Mouse (Mus musculus) CH12F3 (cell line): Measurements from ENCODE around the gene Olfr90.

Source experiments
- in situ Hi-C: fragments of 300-500 bp; cut with MboI; formaldehyde crosslinking; loops from 2 replicates; pipeline ENCODE4 v1.14.3; 2020; ENCODE audit warnings: low sequenced_read_pairs

The Olfr90 gene

DNA sequence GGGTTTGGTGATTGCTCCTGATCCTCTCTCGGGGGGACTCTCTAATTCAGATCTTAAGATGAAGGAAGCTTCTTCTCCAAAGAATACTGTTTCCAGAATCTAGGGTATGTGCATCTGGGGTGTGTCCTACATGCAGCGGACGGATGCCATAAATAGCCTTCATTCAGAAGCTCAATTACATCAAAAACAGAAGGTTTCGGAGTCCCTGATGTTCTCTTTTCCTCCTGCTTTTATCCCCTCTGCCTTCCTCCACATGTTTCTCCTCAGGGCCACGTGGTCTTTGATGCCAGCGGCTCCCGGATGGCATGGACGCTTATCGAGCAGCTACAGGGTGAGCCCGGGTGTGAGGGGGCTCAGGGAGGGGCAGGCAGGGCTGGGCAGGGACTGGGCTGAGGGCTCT is 25.2 kb downstream of the Olfr90 start:
- in situ Hi-C loops = no loop called here

DNA sequence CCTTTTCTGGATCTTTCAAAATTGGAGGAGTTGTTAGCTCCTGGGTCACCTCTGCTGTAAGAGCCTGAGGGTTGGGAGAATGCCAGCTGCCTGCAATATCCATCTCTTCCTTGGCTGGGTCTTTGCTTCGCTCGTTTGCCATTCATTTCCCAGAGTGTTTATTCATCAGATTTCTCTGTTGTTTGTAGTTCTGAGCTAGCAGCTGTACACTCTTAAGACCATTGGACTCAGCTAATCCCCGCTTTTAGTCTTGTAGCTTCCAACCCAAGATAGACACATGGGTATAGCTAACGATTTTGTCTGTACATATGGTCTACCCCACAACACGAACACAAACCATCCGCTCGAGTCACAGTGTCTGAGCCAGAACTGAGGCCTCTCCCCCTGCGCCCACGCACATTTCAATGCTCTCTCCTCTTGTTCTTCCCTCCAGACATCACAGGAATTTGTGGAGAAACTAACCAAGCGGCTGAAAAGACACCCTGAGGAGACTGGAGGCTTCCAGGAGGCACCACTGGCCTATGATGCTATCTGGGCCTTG is 26.1 kb downstream of the Olfr90 start:
- in situ Hi-C loops = no loop called here

DNA sequence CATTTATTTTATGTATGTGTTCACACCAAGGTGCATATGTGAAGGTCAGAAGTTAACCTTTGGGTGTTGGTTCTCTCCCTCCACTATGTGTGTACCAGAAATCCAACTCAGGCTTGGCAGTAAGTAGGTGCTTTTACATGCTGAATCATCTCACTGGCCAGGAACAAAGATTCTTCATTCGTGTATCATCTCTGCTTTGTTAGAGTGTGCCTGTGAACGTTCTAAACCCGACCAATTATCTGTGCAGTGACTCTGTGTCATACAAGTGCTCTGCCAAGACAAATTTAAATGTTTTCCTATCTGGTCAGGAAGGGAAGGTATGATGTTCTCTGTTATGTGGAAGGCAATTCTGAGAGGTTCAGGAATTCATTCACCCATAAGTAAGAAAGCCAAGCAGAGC is 26.9 kb downstream of the Olfr90 start:
- in situ Hi-C loops = no loop called here

DNA sequence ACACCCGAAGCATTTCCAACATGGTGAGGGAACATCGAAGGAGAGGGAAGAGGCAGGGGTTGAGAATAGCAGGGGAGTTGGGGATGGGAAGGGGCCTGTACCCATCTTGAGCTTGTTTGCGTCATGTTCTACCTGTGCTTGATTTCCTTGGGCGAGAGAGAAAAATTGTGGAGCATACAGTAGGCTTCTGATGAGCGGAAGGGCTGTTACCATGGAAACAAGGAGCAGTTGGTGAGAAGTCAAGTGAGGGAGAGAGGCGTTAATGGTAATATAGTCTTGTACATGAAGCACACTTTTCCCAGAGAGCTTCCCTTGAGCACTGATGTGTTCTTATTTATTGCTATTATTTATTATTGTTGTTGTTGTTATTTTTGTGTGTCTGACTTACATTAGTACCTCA is 31.3 kb downstream of the Olfr90 start:
- in situ Hi-C loops = no loop called here

DNA sequence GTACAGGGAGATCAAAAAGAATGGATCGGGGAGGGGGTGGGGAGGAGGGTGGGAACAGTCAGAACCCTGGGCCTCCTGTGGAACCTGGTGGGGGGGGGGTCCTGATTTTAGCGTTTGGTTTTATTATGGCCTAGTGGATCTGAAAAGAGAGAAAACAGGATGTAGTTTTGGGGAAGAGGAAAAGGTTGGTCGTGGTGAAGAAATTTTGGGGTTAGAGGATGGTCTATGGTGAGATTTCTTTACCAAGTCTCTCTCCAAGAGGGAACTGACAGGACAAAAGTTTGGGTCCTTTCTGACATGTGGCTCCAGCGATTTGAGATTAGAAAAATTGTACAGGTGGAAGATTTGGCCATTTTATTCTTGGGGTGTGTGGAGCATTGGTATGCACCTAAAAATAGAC is 36.6 kb downstream of the Olfr90 start:
- in situ Hi-C loops = no loop called here

DNA sequence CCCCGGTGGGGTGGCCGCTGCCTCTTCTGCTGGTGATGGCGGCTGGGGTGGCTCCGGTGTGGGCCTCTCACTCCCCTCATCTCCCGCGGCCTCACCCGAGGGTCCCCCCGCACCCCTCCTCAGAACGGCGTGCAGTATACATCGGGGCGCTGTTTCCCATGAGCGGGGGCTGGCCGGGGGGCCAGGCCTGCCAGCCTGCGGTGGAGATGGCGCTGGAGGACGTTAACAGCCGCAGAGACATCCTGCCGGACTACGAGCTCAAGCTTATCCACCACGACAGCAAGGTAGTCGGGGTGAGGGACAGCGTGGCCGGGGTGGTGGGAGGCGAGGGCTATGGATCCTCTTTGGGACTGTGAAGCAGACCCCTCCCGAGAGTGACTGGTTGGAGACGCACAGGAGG is 37.4 kb downstream of the Olfr90 start:
- in situ Hi-C loops = no loop called here

DNA sequence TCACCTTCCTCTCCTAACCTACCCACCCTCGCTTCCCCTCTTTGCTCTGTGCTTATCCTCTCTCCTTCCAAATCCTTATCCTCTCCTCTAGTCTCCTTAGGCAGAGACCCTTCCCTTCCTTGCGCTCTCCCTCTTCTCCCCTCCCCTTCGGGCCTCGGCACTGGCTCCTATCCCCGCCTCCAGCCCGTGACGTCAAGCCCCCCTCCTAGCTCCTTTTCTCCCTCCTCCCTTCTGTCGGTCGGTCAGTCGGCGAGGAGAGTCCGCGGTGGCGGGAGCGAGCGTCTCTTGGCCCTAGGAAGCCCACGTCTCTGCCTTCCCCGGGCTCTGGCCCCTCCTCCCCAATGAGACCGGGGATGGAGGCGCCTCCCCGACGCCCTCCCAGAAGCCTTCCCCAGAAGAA is 37.9 kb downstream of the Olfr90 start:
- in situ Hi-C loops = no loop called here

DNA sequence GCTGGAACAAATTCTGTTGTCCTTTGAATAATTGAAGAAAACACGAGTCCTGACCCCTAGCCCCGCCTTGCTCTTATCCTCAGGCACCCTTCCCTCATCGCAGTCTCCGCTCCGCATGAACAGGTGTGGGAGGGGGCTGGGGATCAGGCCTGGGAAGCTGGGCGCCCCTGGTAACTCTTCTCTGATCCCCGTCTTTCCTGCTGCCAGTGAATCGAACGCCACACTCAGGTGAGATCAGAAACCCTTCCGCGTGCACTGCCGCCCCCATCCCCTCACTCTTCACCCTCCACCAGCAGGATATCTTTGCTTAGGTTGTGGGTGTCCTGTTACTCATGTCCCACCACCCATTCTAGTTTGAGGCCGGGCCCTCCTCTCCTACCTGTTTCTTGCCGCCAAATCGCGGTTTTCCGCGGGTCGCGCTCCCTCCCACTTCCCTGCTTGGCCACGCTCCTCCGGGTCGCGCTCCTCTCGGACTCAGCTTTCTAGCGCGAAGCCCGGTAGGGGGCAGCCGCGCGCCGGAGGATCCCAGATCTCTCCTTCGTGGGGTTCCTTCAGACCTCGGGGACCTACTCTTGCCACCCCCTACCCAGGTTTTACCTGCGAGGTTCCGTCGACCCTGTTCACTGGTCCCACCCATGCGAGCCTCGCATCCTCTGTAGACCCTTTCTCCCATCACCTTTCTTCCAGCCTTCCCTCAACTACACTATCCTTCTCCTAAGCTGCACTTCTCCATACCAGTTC is 38.6 kb downstream of the Olfr90 start:
- in situ Hi-C loops = no loop called here

DNA sequence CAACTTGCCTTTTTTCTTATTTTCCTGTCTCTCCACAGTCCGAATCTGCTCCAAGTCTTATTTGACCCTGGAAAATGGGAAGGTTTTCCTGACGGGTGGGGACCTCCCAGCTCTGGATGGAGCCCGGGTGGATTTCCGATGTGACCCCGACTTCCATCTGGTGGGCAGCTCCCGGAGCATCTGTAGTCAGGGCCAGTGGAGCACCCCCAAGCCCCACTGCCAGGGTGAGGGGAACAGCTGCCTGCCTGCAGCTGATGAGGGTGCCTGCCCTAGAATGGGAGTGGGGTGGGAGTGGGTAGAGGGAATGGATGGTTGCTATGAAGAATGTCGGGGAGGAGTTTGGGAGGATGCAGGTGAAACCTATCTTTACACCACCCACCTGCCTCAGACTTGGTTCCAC is 39.9 kb downstream of the Olfr90 start:
- in situ Hi-C loops = no loop called here

DNA sequence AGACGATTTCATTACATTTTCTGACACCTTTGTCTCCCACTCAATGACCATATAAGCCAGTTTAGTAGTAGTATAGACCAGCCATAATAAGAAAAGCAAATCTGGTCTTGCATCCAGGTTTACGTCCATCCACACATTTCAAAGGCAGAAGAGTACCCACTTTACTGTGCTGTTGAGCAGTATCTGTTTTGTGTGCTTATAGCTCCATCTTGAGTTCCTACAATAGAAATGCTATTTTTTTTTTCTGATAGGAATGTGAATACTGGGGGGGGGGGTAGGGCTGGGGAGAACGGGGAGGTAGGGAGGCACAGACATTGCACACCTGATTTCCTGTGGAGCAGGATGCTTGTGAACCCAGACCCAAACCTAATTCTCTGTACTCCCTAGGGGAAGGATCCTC is 40.3 kb downstream of the Olfr90 start:
- in situ Hi-C loops = no loop called here

DNA sequence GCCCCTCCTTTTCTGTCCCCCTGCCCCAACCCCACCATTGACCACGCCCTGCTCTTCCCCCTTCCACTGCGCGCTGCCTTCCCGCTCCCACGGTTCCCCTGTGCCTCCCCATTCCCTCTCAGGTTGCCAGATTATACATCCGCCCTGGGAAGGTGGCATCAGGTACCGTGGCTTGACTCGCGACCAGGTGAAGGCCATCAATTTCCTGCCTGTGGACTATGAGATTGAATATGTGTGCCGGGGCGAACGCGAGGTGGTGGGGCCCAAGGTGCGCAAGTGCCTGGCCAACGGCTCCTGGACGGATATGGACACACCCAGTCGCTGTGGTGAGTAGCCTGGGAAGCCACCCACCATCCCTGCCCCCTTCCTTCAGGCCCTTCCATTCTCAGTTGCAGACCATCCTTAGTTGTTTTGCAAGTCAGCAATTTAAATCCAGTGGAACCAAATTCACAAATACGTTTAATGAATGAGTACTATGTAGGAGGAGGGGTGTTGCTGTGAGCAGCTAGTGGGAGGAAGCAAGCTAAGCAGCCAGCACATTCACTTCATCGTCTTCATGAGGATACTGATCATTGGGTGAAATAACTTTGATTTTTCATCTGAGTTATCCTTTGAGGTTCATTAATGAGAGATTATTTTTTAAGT is 40.8 kb downstream of the Olfr90 start:
- in situ Hi-C loops = no loop called here

DNA sequence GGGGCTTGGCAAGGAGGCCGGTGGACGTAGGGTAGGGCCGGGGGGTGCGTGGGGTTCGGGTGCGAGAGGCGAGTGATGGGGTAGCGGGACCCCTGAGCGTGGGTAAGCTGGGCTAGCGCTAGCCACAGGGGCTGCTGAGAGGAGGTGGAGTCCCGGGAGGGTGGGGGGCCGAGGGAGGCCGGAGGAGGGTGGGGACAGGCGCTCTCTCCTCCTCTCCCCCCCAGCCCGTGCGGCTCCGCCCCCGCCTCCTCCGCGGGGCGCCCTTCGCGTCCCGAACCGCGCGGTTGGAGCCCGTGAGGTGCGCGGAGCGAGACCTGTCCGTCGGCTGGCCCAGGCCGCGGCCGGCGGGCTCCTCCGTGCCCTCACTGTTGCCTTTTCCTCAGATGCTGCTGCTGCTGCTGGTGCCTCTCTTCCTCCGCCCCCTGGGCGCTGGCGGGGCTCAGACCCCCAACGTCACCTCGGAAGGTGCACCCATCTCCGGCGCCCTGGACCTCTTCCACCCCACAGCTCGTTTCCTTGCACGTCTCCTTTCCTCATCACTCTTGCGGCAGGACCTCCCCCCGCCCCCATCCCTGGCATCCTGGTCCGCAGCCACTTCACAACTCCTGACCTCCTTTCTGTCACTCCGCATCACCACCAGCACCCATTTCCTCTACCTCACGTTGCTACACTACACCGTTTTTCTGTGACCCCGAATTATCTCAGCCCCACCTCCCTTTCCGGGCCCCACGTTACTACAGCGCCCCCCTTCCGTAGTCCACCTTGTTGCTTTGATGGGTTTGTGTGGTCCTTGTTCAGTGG is 41.8 kb downstream of the Olfr90 start:
- in situ Hi-C loops = no loop called here

DNA sequence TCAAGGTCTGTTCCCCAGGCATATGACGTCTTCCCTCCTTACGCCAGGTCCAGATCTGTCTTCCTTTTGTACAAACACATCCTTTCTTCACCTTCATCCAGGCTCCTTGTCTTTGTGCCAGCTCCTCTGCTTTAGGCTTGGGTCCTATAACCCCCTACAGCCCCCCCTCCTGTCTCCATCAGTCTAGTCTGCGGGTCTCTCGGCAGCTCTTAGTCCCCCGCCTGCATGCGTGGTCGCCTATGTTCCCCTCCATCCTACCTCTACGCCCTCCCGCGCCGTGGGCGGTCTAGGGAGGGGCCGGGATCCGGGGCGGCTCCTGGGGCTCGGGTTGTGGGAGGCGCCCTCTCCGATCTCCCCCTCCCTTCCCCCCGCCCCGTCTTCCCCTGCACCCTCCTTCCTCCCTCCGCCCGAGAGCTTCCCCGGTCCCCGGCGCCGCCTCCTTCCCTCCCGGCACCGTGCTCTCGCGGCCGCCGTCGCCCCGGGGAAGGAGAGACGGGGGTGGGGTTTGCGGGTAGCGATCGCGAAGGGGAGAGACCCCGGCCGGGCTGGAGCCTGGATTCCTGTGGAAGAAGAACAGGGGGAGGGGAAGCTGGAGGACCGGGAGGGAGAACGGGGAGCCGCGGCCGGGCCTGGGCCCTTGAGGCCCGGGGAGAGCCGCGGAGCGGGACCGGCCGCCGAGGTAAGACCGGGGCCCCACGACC is 42.5 kb downstream of the Olfr90 start, which contains the start of gene Gabbr1:
Gabbr1 (plus strand) TSS at position 356 of the 701 bp plus-strand sequence.
- in situ Hi-C loops = no loop called here

DNA sequence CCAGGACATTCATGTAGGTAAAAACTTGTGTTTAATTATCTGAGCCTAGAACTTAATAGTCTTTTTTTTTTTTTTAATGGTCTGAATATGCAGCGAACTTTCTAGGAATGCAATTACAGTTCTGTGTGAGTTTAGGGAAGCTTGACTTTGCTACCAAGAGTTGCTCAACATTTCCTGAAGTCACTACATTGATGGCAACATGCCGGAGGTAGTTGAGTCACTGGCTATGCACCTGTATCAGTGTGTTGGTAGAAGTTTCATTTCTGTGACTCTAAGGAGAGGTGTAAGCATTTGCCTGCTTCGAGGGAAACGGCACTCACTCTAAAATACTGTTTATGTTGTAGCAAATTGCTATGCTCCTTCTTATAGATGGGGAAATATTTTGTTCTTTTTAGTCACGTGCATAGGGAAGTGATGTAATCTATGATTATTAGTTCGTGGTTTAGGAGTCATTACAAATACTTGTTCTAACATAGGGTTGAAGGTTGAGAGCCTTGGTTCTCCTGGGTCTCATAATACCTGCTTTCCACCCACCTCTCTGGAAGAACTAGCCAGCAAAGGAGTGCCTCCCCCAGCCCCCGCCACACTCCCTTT is 43.6 kb downstream of the Olfr90 start:
- in situ Hi-C loops = no loop called here

DNA sequence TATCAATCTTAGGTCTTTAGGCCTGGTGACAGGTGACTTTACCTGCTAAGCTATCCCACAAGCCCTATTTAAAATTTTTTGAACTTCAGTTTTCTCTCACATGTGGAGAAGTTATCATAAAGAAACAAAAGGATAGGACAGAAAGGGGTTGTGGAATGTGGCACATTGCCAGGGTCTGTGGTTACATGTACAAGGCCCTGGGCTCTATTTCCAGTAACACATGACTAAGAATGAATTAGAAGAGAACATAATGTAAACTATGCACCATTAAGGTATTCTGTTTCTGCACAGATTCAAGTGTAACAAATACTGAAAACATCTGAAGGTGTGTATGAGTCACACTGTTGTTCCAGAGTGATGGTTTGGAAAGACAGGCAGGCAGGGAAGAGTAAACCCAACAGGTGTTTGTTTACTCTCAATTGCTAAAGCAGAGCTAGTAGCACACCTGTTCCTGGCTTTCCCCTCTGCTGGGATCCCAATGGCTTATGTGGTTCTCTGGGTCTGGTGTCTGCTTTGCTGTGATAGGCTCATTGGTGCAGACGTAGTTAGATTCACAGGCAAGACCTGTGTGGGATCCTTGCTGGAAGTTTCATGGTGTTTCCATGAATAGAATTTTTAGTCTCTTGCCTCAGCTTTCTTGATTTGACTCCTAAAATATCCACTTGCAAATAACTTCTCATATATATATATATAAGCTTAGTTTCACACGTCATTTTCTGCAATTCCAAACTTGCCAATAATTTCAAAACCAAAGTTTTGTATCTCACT is 49.0 kb downstream of the Olfr90 start:
- in situ Hi-C loops = no loop called here
